Mouse (Mus musculus) forebrain, embryonic 13.5 days (tissue): ENCODE measurements around the gene Trcg1. TPM values are rescaled to one million over a fixed set of nuclear protein-coding genes. Genes with fewer than 3 reads are reported as not detected.

ENCODE experiments used
- ATAC-seq: fragments of 200-750 bp; cut with Nextera tagmentation; 2 replicates; pipeline ENCODE4 v1.8.0; 2017
- H3K27ac ChIP-seq: fragments of 300-500 bp; sonication (generic); 2 replicates; pipeline ENCODE4 v1.5.1; 2015; ENCODE audit warnings: inconsistent platforms, mild to moderate bottlenecking, moderate library complexity
- H3K27me3 ChIP-seq: fragments of 300-500 bp; sonication (generic); 2 replicates; pipeline ENCODE4 v1.6.1; 2015; ENCODE audit warnings: mild to moderate bottlenecking, inconsistent platforms
- H3K36me3 ChIP-seq: fragments of 300-500 bp; sonication (generic); 2 replicates; pipeline ENCODE4 v1.6.1; 2015; ENCODE audit warnings: mild to moderate bottlenecking, inconsistent platforms; ENCODE audit not compliant: poor library complexity, severe bottlenecking
- H3K4me1 ChIP-seq: fragments of 300-500 bp; sonication (generic); 2 replicates; pipeline ENCODE4 v1.6.1; 2015; ENCODE audit warnings: inconsistent platforms
- H3K4me2 ChIP-seq: fragments of 300-500 bp; sonication (generic); 2 replicates; pipeline ENCODE4 v1.6.1; 2015; ENCODE audit warnings: inconsistent platforms, mild to moderate bottlenecking, moderate library complexity
- H3K4me3 ChIP-seq: fragments of 300-500 bp; sonication (generic); 2 replicates; pipeline ENCODE4 v1.5.1; 2015; ENCODE audit warnings: mild to moderate bottlenecking, inconsistent platforms
- H3K9ac ChIP-seq: fragments of 300-500 bp; sonication (generic); 2 replicates; pipeline ENCODE4 v1.6.1; 2015; ENCODE audit warnings: mild to moderate bottlenecking, inconsistent platforms
- H3K9me3 ChIP-seq: fragments of 300-500 bp; sonication (generic); replicated peaks from 2 replicates; pipeline ENCODE4 v1.6.1; 2016; ENCODE audit warnings: inconsistent platforms
- WGBS: fragments of 180-500 bp; shearing (Covaris S2); methylation state at CpG from one replicate; pipeline ENCODE4 v1.1.7; 2015; 5-methylcytosine and 5-hydroxymethylcytosine counted together
- polyA plus RNA-seq: library from polyadenylated mRNA; unstranded; fragments of >200 nt; fragmentation: Nextera tagmentation; extraction: Ambion mirVana; gene quantifications from 2 replicates; pipeline ENCODE4 v1.2.1, GENCODE M21; 2015

Gene Trcg1
- polyA plus RNA-seq, 1 experiment from 2014 or later: not detected

DNA sequence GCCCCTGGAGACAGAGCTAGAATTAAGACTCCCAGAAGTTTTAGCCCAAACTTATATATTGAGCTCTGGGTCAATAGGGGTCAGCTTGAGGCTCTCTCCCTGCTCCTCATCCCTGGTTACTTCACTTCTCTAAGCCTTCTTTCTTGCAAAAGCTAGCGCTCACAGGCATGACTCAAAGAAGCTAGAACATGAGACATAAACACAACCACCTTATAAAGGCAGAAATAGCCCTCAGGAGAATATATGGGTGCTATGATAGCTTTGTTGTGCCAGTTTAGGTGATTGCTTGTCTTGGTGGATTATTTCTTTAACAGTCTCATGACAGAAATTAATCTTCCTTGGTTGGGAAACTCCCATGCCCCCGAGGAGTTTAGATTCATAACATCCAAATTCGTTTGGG lies 58.5 kb downstream of the Trcg1 start:
- Histone ChIP-seq H3K4me3 (no peak overlapping the region), H3K9me3 (no peaks in the 10 kb centered on the region), H3K4me2 (no peak overlapping the region), H3K27me3 (no peaks in the 10 kb centered on the region), H3K36me3 (no peaks in the 10 kb centered on the region), H3K4me1 (no peaks in the 10 kb centered on the region), H3K9ac (no peak overlapping the region), H3K27ac (no peak overlapping the region)
- 78% methylated on average over 3 of the region's 3 CpGs for whole genome bisulfite sequencing
- no peak for ATAC-seq

DNA sequence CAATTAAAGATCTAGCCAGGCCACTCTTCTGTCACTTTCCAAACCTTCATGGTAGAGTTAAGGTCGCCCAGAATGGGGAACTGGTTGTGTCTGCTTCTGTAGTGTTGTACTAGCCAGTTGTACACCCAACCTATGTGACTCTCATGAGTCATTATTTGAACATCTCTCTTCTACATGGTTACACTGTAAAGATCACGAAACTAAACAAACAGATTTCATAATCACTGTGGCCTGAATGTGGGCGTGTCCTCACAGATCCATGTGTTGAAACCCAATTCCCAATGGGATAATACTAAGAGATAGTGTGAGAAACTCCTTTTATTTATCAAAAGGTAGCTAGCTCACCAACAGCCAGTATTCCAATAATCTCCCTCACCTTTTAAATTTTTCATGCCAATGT lies 59.3 kb downstream of the Trcg1 start:
- H3K4me2 ChIP-seq: no peak overlapping the region
- no peaks in the 10 kb centered on the region for H3K27me3 ChIP-seq
- WGBS: 83% methylated on average over 3 of the region's 3 CpGs
- no peak for ATAC-seq
- H3K9me3 ChIP-seq: no peaks in the 10 kb centered on the region
- no peak overlapping the region for H3K4me3 ChIP-seq
- no peaks in the 10 kb centered on the region for H3K36me3 ChIP-seq
- H3K9ac ChIP-seq: no peak overlapping the region
- no peak overlapping the region for H3K27ac ChIP-seq
- H3K4me1 ChIP-seq: no peaks in the 10 kb centered on the region

DNA sequence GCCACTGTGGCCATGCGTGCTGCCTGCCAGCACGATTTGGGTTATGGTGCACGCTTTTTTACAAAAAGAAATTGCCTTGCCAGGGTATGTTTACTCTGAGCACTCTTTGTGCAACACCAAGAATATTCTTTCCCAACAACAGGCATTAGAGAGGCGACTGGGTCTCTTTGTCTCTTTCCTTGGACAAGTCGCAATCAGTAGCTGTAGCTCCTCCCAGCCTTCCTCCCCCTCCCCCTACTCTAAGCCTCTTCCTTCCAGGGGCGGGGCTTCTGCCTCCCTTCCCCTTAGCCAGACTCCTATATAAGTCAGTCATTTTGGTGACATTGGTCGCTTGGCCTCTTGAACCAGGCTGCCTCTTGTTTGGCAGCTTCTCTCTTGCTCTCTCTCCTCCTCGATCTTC lies 59.9 kb downstream of the Trcg1 start:
- Histone ChIP-seq H3K36me3 (no peaks in the 10 kb centered on the region), H3K27ac (no peak overlapping the region), H3K9me3 (no peaks in the 10 kb centered on the region), H3K4me1 (no peaks in the 10 kb centered on the region), H3K4me2 (no peak overlapping the region), H3K27me3 (no peaks in the 10 kb centered on the region), H3K4me3 (no peak overlapping the region), H3K9ac (no peak overlapping the region)
- WGBS: 62% methylated on average over 8 of the region's 8 CpGs
- ATAC-seq: no peak

DNA sequence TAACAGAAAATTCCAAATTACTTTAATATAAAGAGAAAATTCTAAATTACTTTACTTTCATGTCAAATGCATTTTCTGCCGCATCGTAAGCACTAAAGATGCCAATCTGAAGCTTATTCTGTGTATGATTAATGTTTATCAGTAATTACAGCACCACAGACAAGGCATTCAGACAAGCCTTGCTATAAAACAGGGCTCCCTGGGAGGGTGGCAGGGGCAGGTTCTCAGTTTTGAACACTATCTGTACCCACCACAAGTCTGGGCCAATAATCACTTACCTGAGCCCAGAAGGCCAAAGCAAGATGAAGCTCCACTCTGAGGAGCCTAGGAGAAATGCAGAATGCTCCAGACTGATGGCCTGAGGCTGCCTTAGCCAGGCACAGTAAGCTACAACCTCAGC lies 61.6 kb downstream of the Trcg1 start:
- 93% methylated on average over 2 of the region's 2 CpGs for WGBS
- H3K27ac ChIP-seq: no peak overlapping the region
- no peak overlapping the region for H3K4me3 ChIP-seq
- H3K9me3 ChIP-seq: no peaks in the 10 kb centered on the region
- no peak for ATAC-seq
- H3K9ac ChIP-seq: no peak overlapping the region
- H3K36me3 ChIP-seq: no peaks in the 10 kb centered on the region
- no peaks in the 10 kb centered on the region for H3K4me1 ChIP-seq
- H3K27me3 ChIP-seq: no peaks in the 10 kb centered on the region
- H3K4me2 ChIP-seq: no peak overlapping the region

Other genes starting within 250 kb of the Trcg1 start
- gene Ptpn9, start 241.6 kb upstream of the Trcg1 start, polyA plus RNA-seq: 20.0 and 20.7 TPM in 2 replicates
- 33.8 and 43.9 TPM in 2 replicates for gene Sin3a, start 164.5 kb upstream of the Trcg1 start, polyA plus RNA-seq
- 51.6 and 54.3 TPM in 2 replicates for gene Man2c1, start 105.9 kb upstream of the Trcg1 start, polyA plus RNA-seq
- gene Neil1, start 88.3 kb upstream of the Trcg1 start, polyA plus RNA-seq: 6.5 and 8.2 TPM in 2 replicates
- gene Commd4, start 78.2 kb upstream of the Trcg1 start, polyA plus RNA-seq: 155 and 164 TPM in 2 replicates
- 5.8 and 8.0 TPM in 2 replicates for gene 1700017B05Rik, start 26.1 kb downstream of the Trcg1 start, polyA plus RNA-seq
- gene Ppcdc, start 203.6 kb downstream of the Trcg1 start, polyA plus RNA-seq: 26.1 TPM in 2 replicates
- 52.2 and 62.1 TPM in 2 replicates for gene Scamp5, start 231.5 kb downstream of the Trcg1 start, polyA plus RNA-seq